Mouse (Mus musculus): Measurements from ENCODE around the gene Pin4. TPM values are rescaled to one million over a fixed set of nuclear protein-coding genes. Genes with fewer than 3 reads are reported as not detected.
A peak's percentile ranks its signal among the peaks of the same experiment; 100 is the strongest.
"Not testable (repeated sequence)": the region's sequence is repeated elsewhere in the genome, so short reads cannot be mapped to it uniquely, and the experiment has no call there.

The Pin4 gene
- polyA plus RNA-seq, 1 experiment from 2014 or later = 83.7 TPM

DNA sequence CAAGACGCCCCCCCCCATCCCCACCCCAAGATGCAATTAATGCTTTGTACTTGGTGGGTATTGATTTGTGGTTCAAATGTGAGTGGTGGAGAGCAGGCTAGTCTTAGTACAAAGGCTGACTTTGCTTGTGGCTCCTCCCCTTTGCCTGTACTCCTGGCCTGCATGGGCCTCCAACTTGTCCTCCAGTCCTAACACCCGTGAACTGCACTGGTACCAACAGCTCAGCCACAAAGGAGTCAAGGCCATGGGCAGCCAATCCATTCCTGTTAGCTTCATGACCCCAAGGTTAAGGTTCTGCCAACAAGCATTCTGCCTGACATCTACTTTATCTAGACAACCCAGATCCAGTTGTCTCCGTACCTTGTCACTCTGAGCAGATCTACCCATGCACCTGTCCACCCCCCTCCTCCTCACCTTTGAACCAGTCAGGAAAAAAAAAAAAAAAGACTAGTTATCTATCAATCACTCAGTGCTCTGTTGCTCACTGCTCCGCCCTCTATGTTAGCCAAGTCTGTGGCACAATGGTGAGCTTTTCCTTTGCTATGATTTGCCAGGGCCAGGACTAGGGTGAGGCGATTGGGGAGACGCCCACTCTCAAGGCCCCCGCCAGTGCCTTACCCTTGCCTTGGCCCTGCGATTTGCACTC, 33.3 kb upstream of the Pin4 start:
- Histone ChIP-seq H3K9me3 (no peaks in the 10 kb centered on the region), H3K4me3 (replicated peaks) (no peak overlapping the region), H3K4me2 (replicated peaks) (no peak overlapping the region), H3K9ac (replicated peaks) (no peak overlapping the region), H3K27ac (no peak overlapping the region), H3K27me3 (peaks cover 31% of the 10 kb centered on the region; the same call in 1 of the 2 replicates), H3K4me1 (replicated peaks) (peaks cover 21% of the 10 kb centered on the region), H3K36me3 (no peaks in the 10 kb centered on the region)
- ATAC-seq = no peak
- WGBS = 85% methylated on average over 8 of the region's 8 CpGs

GRCm38 (mm10) chrX:102090605-102091004, 28.6 kb upstream of the Pin4 start:
- Histone ChIP-seq H3K9ac (replicated peaks) (no peak overlapping the region), H3K36me3 (no peaks in the 10 kb centered on the region), H3K9me3 (no peaks in the 10 kb centered on the region), H3K4me3 (replicated peaks) (no peak overlapping the region), H3K27ac (no peak overlapping the region), H3K4me1 (replicated peaks) (no peaks in the 10 kb centered on the region), H3K27me3 (peaks cover 30% of the 10 kb centered on the region), H3K4me2 (replicated peaks) (no peak overlapping the region)
- no peak for ATAC-seq
- WGBS = 76% methylated on average over 3 of the region's 3 CpGs

DNA sequence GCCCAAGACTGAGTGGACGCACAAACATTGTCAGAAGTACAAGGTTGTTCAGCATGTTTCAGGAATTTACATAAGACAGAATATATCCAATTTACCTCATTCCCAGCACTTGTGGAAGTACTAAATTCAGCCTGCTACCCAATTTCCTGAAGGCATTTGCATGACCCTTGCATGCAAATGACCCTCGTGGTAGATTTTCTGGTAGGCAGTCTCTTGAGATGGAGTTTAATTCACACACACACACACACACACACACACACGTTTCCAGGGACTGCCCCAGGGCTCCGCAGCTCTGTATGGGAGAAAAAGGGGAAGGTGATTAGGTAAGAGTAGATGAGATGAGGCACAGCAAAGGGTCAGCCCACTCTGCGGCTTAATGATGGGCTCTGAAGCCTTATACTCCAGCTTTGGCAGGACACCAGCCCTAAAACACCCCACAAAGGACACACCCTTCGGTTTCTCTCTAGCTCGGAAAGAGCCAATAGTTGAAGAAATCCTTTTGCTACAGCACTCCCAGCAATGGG, 24.8 kb upstream of the Pin4 start:
- Histone ChIP-seq H3K4me1 (replicated peaks) (no peaks in the 10 kb centered on the region), H3K9me3 (no peaks in the 10 kb centered on the region), H3K4me3 (replicated peaks) (no peak overlapping the region), H3K4me2 (replicated peaks) (no peak overlapping the region), H3K27ac (no peak overlapping the region), H3K27me3 (peaks cover 22% of the 10 kb centered on the region), H3K36me3 (no peaks in the 10 kb centered on the region), H3K9ac (replicated peaks) (no peak overlapping the region)
- 71% methylated on average over 7 of the region's 7 CpGs for WGBS
- no peak for ATAC-seq

GRCm38 (mm10) chrX:102101886-102102285, 17.4 kb upstream of the Pin4 start:
- Histone ChIP-seq H3K27ac (no peak overlapping the region), H3K9me3 (no peaks in the 10 kb centered on the region), H3K27me3 (peaks cover 11% of the 10 kb centered on the region; the same call in 1 of the 2 replicates), H3K4me1 (replicated peaks) (no peaks in the 10 kb centered on the region), H3K9ac (replicated peaks) (no peak overlapping the region), H3K36me3 (no peaks in the 10 kb centered on the region), H3K4me2 (replicated peaks) (no peak overlapping the region), H3K4me3 (replicated peaks) (no peak overlapping the region)
- WGBS = 64% methylated on average over 7 of the region's 7 CpGs
- no peak for ATAC-seq

GRCm38 (mm10) chrX:102103830-102104229, 15.4 kb upstream of the Pin4 start:
- not testable (repeated sequence) for ATAC-seq
- WGBS = 59% methylated on average over 2 of the region's 2 CpGs

DNA sequence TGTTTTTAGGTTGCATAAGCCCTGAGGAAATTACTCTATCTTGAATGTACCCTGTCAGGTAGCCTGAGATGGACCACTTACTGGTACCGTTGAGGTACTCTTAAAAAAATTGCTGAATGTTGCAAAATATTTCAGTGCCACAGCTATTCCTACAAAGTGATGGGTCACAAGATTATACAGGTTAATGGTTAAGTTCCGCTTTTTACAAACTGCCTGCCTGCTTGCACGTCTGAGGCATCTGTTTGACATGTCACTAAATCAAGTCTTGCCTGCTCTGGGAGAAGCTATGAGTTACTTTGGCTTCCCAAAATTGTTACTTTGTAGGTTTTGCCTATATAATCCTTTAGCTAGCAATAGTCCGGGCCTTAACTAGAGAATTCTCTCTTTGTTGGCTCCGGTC, 9.9 kb upstream of the Pin4 start:
- peaks cover 11% of the 10 kb centered on the region; the same call in 1 of the 2 replicates for H3K27me3 ChIP-seq
- not testable (repeated sequence) for H3K27ac ChIP-seq; H3K36me3 ChIP-seq; H3K4me1 ChIP-seq (replicated peaks); H3K9ac ChIP-seq (replicated peaks); H3K4me2 ChIP-seq (replicated peaks); ATAC-seq; H3K9me3 ChIP-seq; H3K4me3 ChIP-seq (replicated peaks)
- WGBS = 82% methylated on average over 5 of the region's 5 CpGs

More at GRCm38 (mm10) chrX:102103830-102104229, 15.4 kb upstream of the Pin4 start:
- H3K36me3 ChIP-seq; H3K4me2 ChIP-seq (replicated peaks); H3K4me1 ChIP-seq (replicated peaks); H3K9ac ChIP-seq (replicated peaks); H3K4me3 ChIP-seq (replicated peaks); H3K9me3 ChIP-seq; H3K27me3 ChIP-seq; H3K27ac ChIP-seq: not testable (repeated sequence)

DNA sequence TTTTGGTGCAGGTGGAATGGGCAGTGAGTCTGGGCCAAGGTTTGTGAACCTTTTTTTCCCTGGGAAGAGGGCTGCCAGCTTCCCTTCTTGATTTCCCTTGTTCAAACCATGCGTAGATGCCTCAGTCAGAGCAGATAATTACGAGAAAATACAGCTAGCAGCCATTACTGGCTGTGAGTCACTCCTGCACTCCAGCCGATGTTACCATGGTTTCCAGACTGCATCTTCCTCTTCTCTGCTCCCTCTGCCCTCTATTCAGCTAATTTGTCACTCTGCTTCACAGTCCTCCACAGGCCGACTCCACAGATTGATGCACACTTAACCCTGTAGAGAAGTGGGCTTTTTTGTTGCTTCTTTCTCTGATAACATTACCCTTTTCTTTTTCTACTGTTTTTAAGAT, 3.6 kb upstream of the Pin4 start:
- no peak overlapping the region for H3K9ac ChIP-seq (replicated peaks)
- H3K27me3 ChIP-seq = peaks cover under 1% of the 10 kb centered on the region; the same call in 1 of the 2 replicates
- H3K4me2 ChIP-seq (replicated peaks) = no peak overlapping the region
- 41% methylated on average over 4 of the region's 4 CpGs for WGBS
- H3K9me3 ChIP-seq = no peaks in the 10 kb centered on the region
- 0 out of 2 replicates have a peak, but pooled peaks have one; percentile 22 for ATAC-seq
- no peaks in the 10 kb centered on the region for H3K36me3 ChIP-seq
- H3K4me3 ChIP-seq (replicated peaks) = no peak overlapping the region
- H3K27ac ChIP-seq = peak overlapping the region; percentile 77
- H3K4me1 ChIP-seq (replicated peaks) = peaks cover 10% of the 10 kb centered on the region; the same call in 1 of the 2 replicates

- 89% methylated on average over 2 of the region's 2 CpGs for WGBS
- no peak for ATAC-seq
- H3K27me3 ChIP-seq = no peaks in the 10 kb centered on the region; the same call in 1 of the 2 replicates
These were observed 2.1 kb downstream of the Pin4 start for GRCm38 (mm10) chrX:102121321-102121720.

GRCm38 (mm10) chrX:102141157-102141556, 21.9 kb downstream of the Pin4 start:
- H3K4me2 ChIP-seq (replicated peaks) = no peak overlapping the region
- 100% methylated on average over 1 of the region's 1 CpGs for WGBS
- H3K4me3 ChIP-seq (replicated peaks) = no peak overlapping the region
- no peak for ATAC-seq
- H3K36me3 ChIP-seq = peaks cover 7% of the 10 kb centered on the region; the same call in 1 of the 2 replicates
- H3K27me3 ChIP-seq = no peaks in the 10 kb centered on the region; the same call in 1 of the 2 replicates
- no peaks in the 10 kb centered on the region for H3K9me3 ChIP-seq
- H3K4me1 ChIP-seq (replicated peaks) = no peaks in the 10 kb centered on the region
- H3K27ac ChIP-seq = no peak overlapping the region
- H3K9ac ChIP-seq (replicated peaks) = no peak overlapping the region

More at GRCm38 (mm10) chrX:102121321-102121720, 2.1 kb downstream of the Pin4 start:
- H3K4me2 ChIP-seq (replicated peaks) = no peak overlapping the region
- H3K4me1 ChIP-seq (replicated peaks) = peaks cover 11% of the 10 kb centered on the region; the same call in 1 of the 2 replicates
- H3K9me3 ChIP-seq = no peaks in the 10 kb centered on the region
- H3K9ac ChIP-seq (replicated peaks) = no peak overlapping the region
- H3K27ac ChIP-seq = no peak overlapping the region
- no peak overlapping the region for H3K4me3 ChIP-seq (replicated peaks)
- H3K36me3 ChIP-seq = peaks cover 30% of the 10 kb centered on the region

GRCm38 (mm10) chrX:102156618-102157422, 37.6 kb downstream of the Pin4 start, which contains the start of gene Ercc6l:
Gene Ercc6l (minus strand): TSS chrX:102157091.
- 16% methylated on average over 42 of the region's 42 CpGs for WGBS
- ATAC-seq = peak; percentile 99
- H3K27me3 ChIP-seq = no peaks in the 10 kb centered on the region
- no peaks in the 10 kb centered on the region for H3K36me3 ChIP-seq
- no peaks in the 10 kb centered on the region for H3K9me3 ChIP-seq
- H3K27ac ChIP-seq = peak within 1 kb of the TSS; percentile 67
- peak within 1 kb of the TSS; percentile 59 for H3K9ac ChIP-seq (replicated peaks)
- peak within 1 kb of the TSS; percentile 48 for H3K4me3 ChIP-seq (replicated peaks)
- H3K4me1 ChIP-seq (replicated peaks) = no peaks in the 10 kb centered on the region
- peak within 1 kb of the TSS; percentile 56 for H3K4me2 ChIP-seq (replicated peaks)

GRCm38 (mm10) chrX:102157423-102157791, 38.2 kb downstream of the Pin4 start:
- peak; percentile 57; the same call in 1 of the 2 replicates for ATAC-seq
- H3K4me3 ChIP-seq (replicated peaks) = peak overlapping the region; percentile 48
- 57% methylated on average over 5 of the region's 5 CpGs for WGBS
- H3K9me3 ChIP-seq = no peaks in the 10 kb centered on the region
- no peaks in the 10 kb centered on the region for H3K27me3 ChIP-seq
- H3K4me1 ChIP-seq (replicated peaks) = no peaks in the 10 kb centered on the region
- peak overlapping the region; percentile 67 for H3K27ac ChIP-seq
- peak overlapping the region; percentile 39; the same call in 1 of the 2 replicates for H3K9ac ChIP-seq (replicated peaks)
- no peaks in the 10 kb centered on the region for H3K36me3 ChIP-seq
- H3K4me2 ChIP-seq (replicated peaks) = peak overlapping the region; percentile 43

DNA sequence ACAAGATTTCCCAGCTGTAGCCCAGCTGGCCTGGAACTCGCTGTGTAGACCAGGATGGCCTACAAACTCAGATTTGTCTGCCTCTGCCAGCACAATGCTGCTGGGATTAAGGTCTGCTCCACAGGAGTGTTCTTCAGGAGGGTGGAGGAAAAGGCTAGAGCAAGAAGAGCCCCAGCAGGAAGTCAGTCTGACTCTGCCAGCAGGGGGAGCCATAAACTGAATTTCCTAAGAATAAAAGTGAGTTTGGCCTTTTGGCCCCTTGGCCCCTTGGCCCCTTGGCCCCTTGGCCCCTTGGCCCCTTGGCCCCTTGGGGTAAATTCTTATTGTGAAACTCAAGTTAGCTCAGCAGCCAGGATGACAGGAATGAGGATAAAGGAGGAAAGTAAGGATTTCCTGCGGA, 40.5 kb downstream of the Pin4 start:
- Histone ChIP-seq H3K9me3 (no peaks in the 10 kb centered on the region), H3K36me3 (no peaks in the 10 kb centered on the region), H3K4me2 (replicated peaks) (no peak overlapping the region), H3K9ac (replicated peaks) (no peak overlapping the region), H3K4me3 (replicated peaks) (no peak overlapping the region), H3K27me3 (no peaks in the 10 kb centered on the region), H3K27ac (no peak overlapping the region), H3K4me1 (replicated peaks) (no peaks in the 10 kb centered on the region)
- 47% methylated on average over 2 of the region's 2 CpGs for WGBS
- no peak for ATAC-seq
